Mouse (Mus musculus) forebrain, embryonic 10.5 days (tissue): ENCODE measurements around the gene Tanc2. TPM values are rescaled to one million over a fixed set of nuclear protein-coding genes. Genes with fewer than 3 reads are reported as not detected.

Experiments used
- DNase-seq: peaks from one replicate; pipeline ENCODE4 v3.0.0-alpha.2; 2017; ENCODE audit warnings: low spot score; ENCODE audit errors: extremely low spot score
- H3K27ac ChIP-seq: fragments of 300-500 bp; sonication (generic); 2 replicates; pipeline ENCODE4 v1.5.1; 2016; ENCODE audit warnings: mild to moderate bottlenecking
- H3K27me3 ChIP-seq: fragments of 300-500 bp; sonication (generic); 2 replicates; pipeline ENCODE4 v1.6.1; 2016; ENCODE audit warnings: mild to moderate bottlenecking; ENCODE audit not compliant: poor library complexity, severe bottlenecking
- H3K36me3 ChIP-seq: fragments of 300-500 bp; sonication (generic); replicated peaks from 2 replicates; pipeline ENCODE4 v1.6.1; 2016; ENCODE audit warnings: mild to moderate bottlenecking, moderate library complexity
- H3K4me1 ChIP-seq: fragments of 300-500 bp; sonication (generic); 2 replicates; pipeline ENCODE4 v1.6.1; 2016
- H3K4me3 ChIP-seq: fragments of 300-500 bp; sonication (generic); 2 replicates; pipeline ENCODE4 v1.5.1; 2016; ENCODE audit warnings: mild to moderate bottlenecking, moderate library complexity
- H3K9me3 ChIP-seq: fragments of 300-500 bp; sonication (generic); 2 replicates; pipeline ENCODE4 v1.6.1; 2016; ENCODE audit warnings: mild to moderate bottlenecking, moderate library complexity
- WGBS: fragments of 180-500 bp; shearing (Covaris S2); methylation state at CpG from one replicate; pipeline ENCODE4 v1.1.7; 2016; 5-methylcytosine and 5-hydroxymethylcytosine counted together
- polyA plus RNA-seq: library from polyadenylated mRNA; unstranded; fragments of >200 nt; fragmentation: Nextera tagmentation; extraction: Ambion mirVana; gene quantifications from 2 replicates; pipeline ENCODE4 v1.2.1, GENCODE M21; 2016

Tanc2 gene
- polyA plus RNA-seq, 1 experiment from 2014 or later: 5.7 TPM

DNA sequence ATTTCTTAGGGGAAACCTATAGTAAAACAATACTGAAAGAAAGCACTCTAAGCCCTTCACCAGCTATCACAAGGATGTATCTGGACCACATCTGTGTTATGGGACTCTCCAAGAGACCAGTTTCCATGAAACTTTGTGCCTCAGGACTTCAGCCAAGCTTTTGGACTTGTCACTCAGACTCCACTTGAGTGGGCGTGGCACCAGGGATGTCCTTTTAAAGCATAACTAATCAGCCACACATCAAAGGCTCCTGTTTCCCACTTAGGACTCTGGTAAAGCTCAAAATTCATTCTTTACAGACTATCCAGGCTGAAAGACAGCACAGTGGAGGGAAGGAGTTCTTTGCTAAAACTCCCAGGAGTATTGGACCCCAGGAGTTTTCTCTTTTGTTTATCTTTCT, 89.2 kb downstream of the Tanc2 start:
- H3K27ac ChIP-seq: no peak overlapping the region
- H3K4me3 ChIP-seq: no peak overlapping the region
- H3K27me3 ChIP-seq: no peaks in the 10 kb centered on the region
- no peaks in the 10 kb centered on the region for H3K36me3 ChIP-seq
- WGBS: 91% methylated on average over 1 of the region's 1 CpGs
- no peaks in the 10 kb centered on the region for H3K4me1 ChIP-seq
- DNase-seq: no peak
- H3K9me3 ChIP-seq: no peaks in the 10 kb centered on the region

DNA sequence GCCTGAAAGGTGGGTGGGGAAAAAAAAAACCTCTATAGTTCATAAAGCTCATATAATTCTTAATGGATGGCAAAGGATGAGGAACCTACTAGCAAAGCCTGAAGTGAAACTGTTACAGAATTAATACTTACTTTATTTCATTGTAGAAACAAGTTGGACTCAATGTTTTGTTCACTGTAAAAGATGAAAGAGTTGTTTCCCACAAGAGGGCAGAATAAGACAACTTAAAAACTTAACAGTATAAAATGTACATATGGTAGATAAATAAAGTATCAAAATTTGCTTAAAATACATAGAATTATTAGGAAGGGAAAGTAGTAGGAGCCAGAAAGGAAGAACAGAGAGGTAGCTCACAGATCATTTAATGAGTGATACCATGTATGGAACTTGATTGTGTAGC, 95.0 kb downstream of the Tanc2 start:
- no peak overlapping the region for H3K4me3 ChIP-seq
- no peaks in the 10 kb centered on the region for H3K36me3 ChIP-seq
- no peak overlapping the region for H3K27ac ChIP-seq
- no peaks in the 10 kb centered on the region for H3K9me3 ChIP-seq
- H3K27me3 ChIP-seq: no peaks in the 10 kb centered on the region
- no peaks in the 10 kb centered on the region for H3K4me1 ChIP-seq
- DNase-seq: no peak

DNA sequence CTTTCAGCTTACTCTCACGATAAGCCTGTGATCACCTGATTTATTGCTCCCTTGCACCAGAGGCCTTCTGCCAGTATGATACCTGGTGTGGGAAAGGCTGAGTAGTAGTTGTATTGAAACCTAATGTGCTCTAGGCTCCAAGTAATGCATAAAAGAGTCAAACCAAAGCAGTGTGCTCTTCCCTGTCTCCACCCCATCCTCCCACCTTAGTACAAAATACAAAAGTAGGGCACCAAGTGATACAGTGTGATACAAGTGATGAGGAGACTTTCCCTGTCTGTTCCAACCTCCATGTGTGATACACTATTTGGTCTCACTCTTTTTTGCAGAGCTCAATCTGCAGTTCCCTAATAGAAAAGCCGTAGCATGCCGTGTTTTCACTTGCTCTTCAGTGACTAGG, 110.7 kb downstream of the Tanc2 start:
- H3K27me3 ChIP-seq: no peaks in the 10 kb centered on the region
- H3K9me3 ChIP-seq: no peaks in the 10 kb centered on the region
- H3K4me1 ChIP-seq: no peaks in the 10 kb centered on the region
- 88% methylated on average over 3 of the region's 3 CpGs for WGBS
- DNase-seq: no peak
- no peak overlapping the region for H3K27ac ChIP-seq
- H3K4me3 ChIP-seq: no peak overlapping the region
- no peaks in the 10 kb centered on the region for H3K36me3 ChIP-seq

DNA sequence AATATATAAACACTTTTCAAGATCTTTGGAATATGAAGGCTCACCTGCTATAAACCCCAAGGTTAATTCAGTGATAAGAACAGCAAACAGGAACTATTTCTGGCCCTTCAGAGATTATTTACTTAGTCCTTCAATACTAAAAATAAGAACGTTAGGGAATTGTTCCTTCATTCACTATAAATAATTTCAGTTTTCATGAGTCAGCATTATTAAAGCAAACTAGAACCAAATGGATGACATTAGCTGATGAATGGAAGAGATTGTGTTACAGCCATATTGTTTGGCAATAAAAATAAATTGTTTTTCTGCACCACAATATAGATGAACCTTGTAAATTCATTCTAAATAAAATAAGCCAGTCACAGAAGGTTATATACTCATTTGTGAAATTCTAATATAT, 129.9 kb downstream of the Tanc2 start:
- H3K4me3 ChIP-seq: no peak overlapping the region
- no peaks in the 10 kb centered on the region for H3K36me3 ChIP-seq
- 81% methylated on average over 1 of the region's 1 CpGs for WGBS
- H3K27me3 ChIP-seq: no peaks in the 10 kb centered on the region
- H3K9me3 ChIP-seq: no peaks in the 10 kb centered on the region
- H3K27ac ChIP-seq: no peak overlapping the region
- DNase-seq: no peak
- no peaks in the 10 kb centered on the region for H3K4me1 ChIP-seq

DNA sequence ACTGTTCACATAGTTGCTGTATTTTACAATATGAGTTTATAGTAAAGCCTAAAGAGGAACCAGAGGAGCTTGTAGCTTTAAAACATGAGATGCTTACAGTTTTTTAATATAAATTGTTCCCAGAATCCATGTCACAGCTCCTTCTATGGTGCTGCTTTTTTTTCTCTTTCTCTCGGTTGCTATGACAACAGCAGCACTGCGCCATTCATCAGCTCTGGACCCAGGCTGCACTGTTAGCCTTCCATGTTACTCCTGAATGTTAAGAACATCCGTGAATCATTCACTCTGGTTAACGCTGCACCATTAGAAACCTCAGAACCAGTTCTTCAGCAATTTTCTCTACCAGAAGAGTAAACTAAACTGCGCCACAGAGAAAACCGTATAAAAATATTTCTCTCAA, 141.8 kb downstream of the Tanc2 start:
- Histone ChIP-seq H3K9me3 (no peaks in the 10 kb centered on the region), H3K4me1 (peaks cover 10% of the 10 kb centered on the region), H3K36me3 (no peaks in the 10 kb centered on the region), H3K4me3 (no peak overlapping the region), H3K27ac (no peak overlapping the region), H3K27me3 (no peaks in the 10 kb centered on the region)
- 68% methylated on average over 6 of the region's 6 CpGs for WGBS
- DNase-seq: no peak

DNA sequence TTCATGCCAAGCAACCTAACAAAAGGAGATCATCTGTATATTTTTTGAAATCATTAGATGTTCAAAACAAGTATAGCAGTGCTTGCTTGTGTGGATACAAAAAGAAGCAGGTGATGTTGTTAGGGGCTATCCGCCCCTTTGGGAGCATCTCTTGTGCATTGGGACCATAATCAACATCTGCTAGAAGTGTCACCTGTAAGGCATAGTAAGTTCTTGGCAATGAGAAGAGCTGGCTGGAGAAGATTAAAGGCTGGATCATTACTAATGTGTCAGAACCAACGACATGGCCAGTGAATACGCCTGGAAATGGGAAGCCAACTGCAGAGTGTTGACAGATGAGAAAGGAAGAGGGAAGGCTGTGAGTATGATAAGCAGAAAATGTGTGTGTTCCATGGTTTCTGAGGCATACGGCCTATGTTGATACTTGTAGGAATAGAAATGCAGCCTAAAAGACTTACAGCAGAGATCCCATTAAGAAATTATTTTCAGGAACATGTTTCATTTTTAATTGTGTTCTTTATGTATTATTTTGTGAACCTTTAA, 142.3 kb downstream of the Tanc2 start:
- 83% methylated on average over 4 of the region's 4 CpGs for WGBS

DNA sequence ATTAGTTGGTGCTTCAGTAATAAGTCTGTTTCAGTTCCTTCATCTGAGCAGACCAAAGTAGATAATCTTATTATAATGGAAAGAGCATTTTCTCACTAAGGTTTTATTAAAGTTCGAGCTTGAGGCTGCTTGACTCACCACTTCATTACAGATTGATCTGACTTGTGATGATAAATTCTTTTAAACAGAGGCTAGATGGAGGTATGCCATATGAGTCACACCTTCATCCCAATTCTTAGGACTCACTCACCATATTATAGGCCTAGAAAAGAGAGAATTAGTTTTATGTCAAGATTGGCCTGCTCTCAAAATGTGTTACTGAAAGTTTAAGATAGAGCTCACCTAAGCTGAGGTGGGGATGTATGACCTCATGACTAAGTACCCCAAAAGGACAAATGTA, 153.4 kb downstream of the Tanc2 start:
- 86% methylated on average over 1 of the region's 1 CpGs for WGBS
- Histone ChIP-seq H3K4me1 (no peaks in the 10 kb centered on the region), H3K4me3 (no peak overlapping the region), H3K27ac (no peak overlapping the region), H3K36me3 (no peaks in the 10 kb centered on the region), H3K27me3 (no peaks in the 10 kb centered on the region), H3K9me3 (no peaks in the 10 kb centered on the region)
- DNase-seq: no peak

More for the DNA sequence above, 142.3 kb downstream of the Tanc2 start:
- Histone ChIP-seq H3K4me3 (no peak overlapping the region), H3K9me3 (no peaks in the 10 kb centered on the region), H3K4me1 (peaks cover 10% of the 10 kb centered on the region), H3K27ac (no peak overlapping the region), H3K36me3 (no peaks in the 10 kb centered on the region), H3K27me3 (no peaks in the 10 kb centered on the region)
- no peak for DNase-seq

DNA sequence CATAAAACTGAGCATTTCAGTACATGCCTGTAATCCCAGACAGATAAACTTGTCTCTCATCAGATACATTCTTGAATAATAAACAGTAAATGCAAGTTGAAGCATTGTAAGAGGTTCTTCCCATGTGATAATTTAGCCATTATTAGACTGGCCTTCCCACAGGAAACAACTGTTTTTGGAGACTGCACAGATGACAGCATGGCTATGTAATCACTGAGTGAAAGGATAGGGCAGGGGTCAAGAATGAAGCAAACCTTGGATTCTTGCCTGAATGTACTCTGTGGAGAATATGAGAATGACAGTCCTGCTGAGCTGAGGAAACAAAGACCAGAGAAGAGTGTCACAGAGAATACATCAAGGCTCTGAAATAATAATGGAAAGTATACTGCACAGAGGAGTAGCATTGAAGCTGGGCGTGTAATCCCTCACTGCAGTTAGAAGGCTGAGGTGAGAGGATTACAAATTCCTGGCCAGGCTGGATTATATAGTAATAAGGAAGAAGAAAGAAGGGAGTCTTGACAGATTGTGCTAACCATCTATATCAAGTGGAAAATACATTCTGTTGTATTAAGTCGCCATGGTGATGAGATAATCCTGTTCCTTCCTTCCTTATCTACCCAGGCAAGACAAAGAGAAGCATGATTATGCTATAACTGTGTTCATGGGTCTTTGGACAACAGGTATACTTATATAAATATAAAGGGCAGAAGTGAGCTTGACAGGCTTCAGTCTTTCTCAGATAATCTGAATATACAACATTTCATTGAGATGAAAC, 159.7 kb downstream of the Tanc2 start:
- DNase-seq: no peak
- Histone ChIP-seq H3K27ac (no peak overlapping the region), H3K36me3 (no peaks in the 10 kb centered on the region), H3K4me1 (peaks cover 5% of the 10 kb centered on the region; the same call in 1 of the 2 replicates), H3K9me3 (peaks cover 5% of the 10 kb centered on the region; the same call in 1 of the 2 replicates), H3K4me3 (no peak overlapping the region), H3K27me3 (no peaks in the 10 kb centered on the region)
- WGBS: 70% methylated on average over 2 of the region's 2 CpGs

DNA sequence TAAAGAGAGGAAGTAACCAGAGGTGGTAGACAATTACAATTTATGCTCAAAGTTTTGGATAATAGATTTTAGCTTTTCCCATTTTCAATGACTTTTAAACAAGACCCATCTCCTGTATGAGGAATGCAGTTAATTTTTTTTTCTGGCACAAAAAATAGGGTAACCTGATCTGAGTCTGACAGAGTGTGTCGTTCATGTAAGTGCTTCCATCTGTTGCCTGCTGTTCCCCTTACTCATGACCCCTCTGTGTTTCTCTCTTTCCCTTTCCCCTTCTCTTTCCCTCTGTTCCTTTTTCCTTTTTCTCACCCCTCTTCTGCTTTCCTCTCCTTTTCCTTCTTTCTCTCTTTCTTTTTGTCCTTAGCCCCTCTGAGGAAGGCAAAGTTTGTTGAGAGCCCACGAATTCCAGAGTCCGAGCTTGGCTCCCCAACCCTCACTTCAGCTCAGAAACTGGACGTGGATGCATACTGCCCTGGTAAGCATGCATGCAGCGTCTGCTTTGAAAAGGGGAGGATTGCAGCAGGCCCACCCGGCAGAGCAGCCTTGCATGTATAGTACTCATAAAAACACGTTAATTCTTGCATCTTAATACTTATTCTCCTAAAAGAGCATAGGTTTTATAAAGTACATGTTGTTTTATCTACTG, 168.9 kb downstream of the Tanc2 start:
- Histone ChIP-seq H3K27me3 (no peaks in the 10 kb centered on the region), H3K4me1 (peaks cover 31% of the 10 kb centered on the region), H3K9me3 (no peaks in the 10 kb centered on the region), H3K4me3 (peak overlapping the region; percentile 18), H3K27ac (peak overlapping the region; percentile 84), H3K36me3 (no peaks in the 10 kb centered on the region)
- 44% methylated on average over 7 of the region's 7 CpGs for WGBS
- no peak for DNase-seq

DNA sequence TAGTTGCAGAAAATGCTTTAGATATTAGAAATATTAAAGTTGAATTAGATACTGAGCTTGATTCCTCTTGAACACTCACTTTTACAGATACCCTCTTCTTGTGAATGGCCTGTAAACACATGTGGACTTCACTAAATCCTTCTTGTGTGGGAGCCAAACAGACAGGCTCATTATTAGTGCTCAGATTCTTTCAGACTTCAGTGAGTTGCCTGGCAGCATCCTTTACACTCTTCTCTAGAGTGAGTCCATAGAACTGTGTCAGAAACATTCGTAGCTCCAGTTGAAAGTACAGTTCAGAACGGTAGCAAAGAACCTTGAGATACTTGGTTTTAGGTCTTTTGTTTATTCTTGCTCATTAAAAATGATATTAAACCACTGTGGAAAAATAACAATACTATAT, 169.6 kb downstream of the Tanc2 start:
- 48% methylated on average over 2 of the region's 2 CpGs for WGBS
- Histone ChIP-seq H3K9me3 (no peaks in the 10 kb centered on the region), H3K4me3 (peak overlapping the region; percentile 18), H3K4me1 (peaks cover 31% of the 10 kb centered on the region), H3K36me3 (no peaks in the 10 kb centered on the region), H3K27ac (peak overlapping the region; percentile 84), H3K27me3 (no peaks in the 10 kb centered on the region)
- DNase-seq: no peak

DNA sequence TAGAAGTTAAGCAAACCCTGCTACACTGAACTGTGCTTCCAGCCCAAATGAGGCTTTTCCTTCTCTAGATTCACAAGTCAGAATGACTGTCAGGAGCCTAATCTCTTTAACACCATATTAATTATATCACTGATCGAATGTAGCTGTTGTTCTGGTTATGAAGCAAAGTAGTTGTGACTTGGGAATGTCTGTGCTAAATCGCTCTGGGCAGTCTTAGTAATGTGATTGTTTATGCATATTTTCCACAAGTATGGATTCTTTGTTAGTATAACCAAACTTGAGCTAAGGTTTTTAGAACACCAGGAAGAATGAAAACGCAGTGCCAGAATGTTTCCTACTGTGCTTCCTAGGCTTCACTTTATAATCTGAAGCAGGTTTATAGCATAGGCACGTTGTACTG, 170.6 kb downstream of the Tanc2 start:
- Histone ChIP-seq H3K9me3 (no peaks in the 10 kb centered on the region), H3K4me1 (peaks cover 31% of the 10 kb centered on the region), H3K27me3 (no peaks in the 10 kb centered on the region), H3K27ac (peak overlapping the region; percentile 74), H3K36me3 (no peaks in the 10 kb centered on the region), H3K4me3 (no peak overlapping the region)
- WGBS: 55% methylated on average over 4 of the region's 4 CpGs
- no peak for DNase-seq

DNA sequence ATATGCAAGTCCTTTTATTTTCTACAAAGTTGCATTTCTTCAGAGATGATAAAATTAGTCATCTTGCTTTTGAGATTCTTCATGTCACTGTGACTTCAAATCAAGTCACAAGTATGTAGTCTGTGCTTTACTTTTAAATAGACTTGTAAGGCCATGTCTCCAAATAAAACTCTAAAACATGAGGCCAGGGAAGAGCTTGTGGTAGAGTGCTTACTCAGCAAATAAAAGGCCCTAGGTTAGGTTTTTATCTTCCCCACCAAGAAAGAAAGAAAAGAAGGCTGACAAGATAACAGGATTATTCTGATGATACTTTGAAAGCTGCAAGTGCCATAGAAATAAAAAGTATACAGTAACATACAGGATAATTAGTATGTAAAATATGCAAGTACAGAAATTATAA, 188.0 kb downstream of the Tanc2 start:
- H3K9me3 ChIP-seq: no peaks in the 10 kb centered on the region
- no peak overlapping the region for H3K4me3 ChIP-seq
- no peaks in the 10 kb centered on the region for H3K27me3 ChIP-seq
- peaks cover 8% of the 10 kb centered on the region for H3K36me3 ChIP-seq
- no peak for DNase-seq
- H3K4me1 ChIP-seq: no peaks in the 10 kb centered on the region
- H3K27ac ChIP-seq: no peak overlapping the region

DNA sequence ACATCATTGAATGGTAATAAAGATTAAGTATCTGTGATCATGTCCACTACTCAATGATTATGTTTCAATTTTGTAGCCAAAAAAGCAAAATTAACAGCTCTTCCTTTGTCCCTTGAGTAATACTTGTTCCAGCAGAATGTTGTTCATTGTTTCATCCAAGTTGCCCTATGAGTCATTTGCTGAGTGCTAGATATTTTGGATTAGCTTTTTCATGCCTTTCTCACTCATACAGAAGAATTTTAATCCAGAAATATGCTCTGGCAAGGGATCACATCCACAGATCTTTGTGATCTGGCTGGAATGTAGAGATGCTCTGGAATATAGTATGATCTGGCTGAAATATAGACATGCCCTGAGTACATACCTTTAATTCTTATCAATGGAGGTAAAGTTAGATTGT, 202.7 kb downstream of the Tanc2 start:
- Histone ChIP-seq H3K27ac (no peak overlapping the region), H3K9me3 (no peaks in the 10 kb centered on the region), H3K36me3 (no peaks in the 10 kb centered on the region), H3K27me3 (no peaks in the 10 kb centered on the region), H3K4me1 (no peaks in the 10 kb centered on the region), H3K4me3 (no peak overlapping the region)
- no peak for DNase-seq
